Mouse (Mus musculus) left cerebral cortex, postnatal 10 days (tissue): ENCODE results near the gene Glrx. TPM values are rescaled to one million over a fixed set of nuclear protein-coding genes. Genes with fewer than 3 reads are reported as not detected.

Source experiments
- DNase-seq, 2 experiments: peaks; one replicate each; pipeline ENCODE4 v3.0.0; 2021 to 2022; ENCODE audit warnings: low spot score in 2 of 2, mixed read lengths in 1 of 2; ENCODE audit errors: extremely low spot score in 1 of 2
- intact Hi-C: fragments of 180-260 bp; cut with DNase I; formaldehyde crosslinking; loops from one replicate; pipeline ENCODE4 v1.15.1; 2025
- total RNA-seq, 2 experiments: library from RNA; stranded (reverse); gene quantifications; 2 replicates each; pipeline ENCODE4 v1.2.3; 2021

Glrx gene
- total RNA-seq, 2 experiments from 2014 or later: 63.9 to 69.9 TPM

- intact Hi-C loops: no loop called here
- no peak for DNase-seq
Measured at GRCm38 (mm10) chr13:75830708-75831107, 9.0 kb upstream of the Glrx start.

DNA sequence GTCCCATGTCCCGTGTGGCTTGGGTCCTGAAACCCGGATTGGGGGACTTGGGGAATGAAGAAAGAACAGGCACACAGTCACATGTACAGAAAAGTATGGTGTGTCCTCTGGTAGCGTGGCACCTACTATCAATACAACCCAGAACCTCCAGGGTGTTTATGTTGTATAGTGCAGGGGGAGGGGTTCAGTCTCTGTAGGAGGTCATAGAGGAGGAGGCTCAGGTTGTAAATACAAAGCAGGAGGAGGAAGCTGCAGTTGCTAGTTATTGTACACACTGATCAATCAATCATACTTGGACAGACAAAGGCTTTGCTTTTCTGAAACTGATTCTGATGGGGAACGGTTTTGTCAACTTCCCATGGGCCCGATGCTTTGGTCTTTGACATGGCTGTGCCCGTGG, 8.0 kb upstream of the Glrx start:
- intact Hi-C loops: no loop called here
- no peak for DNase-seq

- no peak for DNase-seq
- intact Hi-C loops: no loop called here
Measured at GRCm38 (mm10) chr13:75832697-75833096, 7.0 kb upstream of the Glrx start.

DNA sequence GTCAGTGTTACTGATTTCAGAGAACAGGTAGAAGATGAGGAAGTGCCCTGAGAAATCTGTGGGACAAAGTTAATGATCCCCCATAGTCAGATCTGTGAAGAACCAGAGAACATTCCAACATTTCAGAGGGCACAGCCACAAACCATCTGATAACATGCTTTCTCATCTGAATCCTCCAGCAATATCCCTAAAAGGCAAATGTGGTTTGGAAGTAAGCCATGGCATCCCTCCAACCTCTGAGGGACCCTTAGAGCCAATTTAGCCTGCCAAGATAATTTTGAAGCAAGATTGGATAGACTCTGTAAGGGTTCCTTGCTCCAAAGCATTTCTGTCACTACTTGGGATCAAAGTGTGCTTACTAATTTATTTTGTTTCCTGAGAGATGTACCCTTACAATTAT, 6.2 kb upstream of the Glrx start:
- intact Hi-C loops: no loop called here
- DNase-seq: peak in 1 of 2 experiments; percentile 31

- DNase-seq: no peak
- intact Hi-C loops: no loop called here
Measured at GRCm38 (mm10) chr13:75835461-75835860, 4.2 kb upstream of the Glrx start.

- intact Hi-C loops: no loop called here
- no peak for DNase-seq
Measured at GRCm38 (mm10) chr13:75838506-75838905, 1.2 kb upstream of the Glrx start.

- intact Hi-C loops: no loop called here
- DNase-seq: peak in 1 of 2 experiments; percentile 9
Measured at GRCm38 (mm10) chr13:75840752-75841285, 1.2 kb downstream of the Glrx start.

- DNase-seq: no peak
- intact Hi-C loops: no loop called here
Measured at GRCm38 (mm10) chr13:75841950-75842349, 2.3 kb downstream of the Glrx start.

GRCm38 (mm10) chr13:75843331-75843730, 3.7 kb downstream of the Glrx start:
- intact Hi-C loops: no loop called here
- DNase-seq: no peak

DNA sequence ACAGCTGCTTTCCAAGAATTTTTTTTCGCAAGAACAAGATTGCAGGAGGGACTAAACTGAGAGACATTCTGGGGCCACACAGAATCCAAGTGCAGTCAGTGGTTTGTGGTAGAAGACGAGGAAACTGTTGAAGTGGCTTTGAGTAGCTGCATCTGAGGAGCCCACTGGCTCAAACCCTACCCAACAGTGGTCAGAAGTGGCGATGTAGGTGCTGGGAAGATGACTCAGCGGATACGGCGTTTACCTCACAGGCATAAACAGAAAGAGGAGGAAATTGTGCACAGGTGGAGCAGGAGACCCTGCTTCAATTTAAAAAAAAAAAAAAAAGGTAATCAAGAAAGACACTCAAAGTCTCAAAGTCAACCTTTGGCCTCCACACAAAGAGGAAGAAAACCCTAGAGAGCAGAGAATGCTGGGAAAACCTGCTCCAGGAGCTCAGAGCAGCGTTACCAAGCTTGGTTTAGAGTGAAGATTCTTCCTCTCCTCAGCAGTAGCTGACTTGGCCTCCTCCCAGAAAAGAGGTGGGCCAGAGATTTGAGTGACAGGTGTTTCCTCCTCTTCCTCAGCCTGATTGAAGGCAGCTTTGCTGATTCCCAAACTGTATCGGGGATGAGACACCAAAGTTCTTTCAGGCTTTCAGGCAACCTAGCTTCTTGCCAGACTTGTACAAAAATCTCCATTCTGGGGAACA, 4.5 kb downstream of the Glrx start:
- no peak for DNase-seq
- intact Hi-C loops: no loop called here

GRCm38 (mm10) chr13:75844833-75845518, 5.3 kb downstream of the Glrx start:
- intact Hi-C loops: no loop called here
- DNase-seq: no peak

DNA sequence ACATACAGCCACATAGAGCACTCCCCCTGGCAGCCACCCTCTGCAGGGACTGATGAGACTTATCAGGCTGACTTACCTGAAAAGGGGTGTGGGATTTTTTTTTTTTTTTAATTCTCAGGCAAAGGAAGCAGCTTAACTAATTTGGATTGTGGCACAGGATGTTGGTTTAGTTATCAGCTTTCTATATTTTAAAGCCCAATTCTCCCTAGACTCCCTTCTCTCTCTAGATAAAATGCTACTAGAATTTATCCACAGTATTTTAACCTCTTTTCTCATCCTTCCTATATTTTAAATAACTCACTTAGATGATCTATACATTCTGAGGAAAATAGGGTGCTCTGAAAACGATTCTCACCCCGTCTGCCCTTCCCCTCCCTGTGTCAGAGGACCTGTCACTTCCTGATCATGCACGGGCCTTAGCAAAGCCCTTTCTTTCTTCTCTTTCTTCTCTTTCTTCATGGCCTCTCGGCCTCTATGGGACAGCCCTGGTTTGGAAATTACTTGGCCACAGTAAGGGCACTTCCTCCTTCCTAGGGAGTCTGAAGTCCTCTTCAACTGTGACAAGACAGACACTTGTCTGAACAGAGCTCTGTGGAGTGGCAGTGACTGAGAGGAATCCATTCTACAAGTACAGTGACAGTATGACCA, 6.0 kb downstream of the Glrx start:
- no peak for DNase-seq
- intact Hi-C loops: no loop called here

DNA sequence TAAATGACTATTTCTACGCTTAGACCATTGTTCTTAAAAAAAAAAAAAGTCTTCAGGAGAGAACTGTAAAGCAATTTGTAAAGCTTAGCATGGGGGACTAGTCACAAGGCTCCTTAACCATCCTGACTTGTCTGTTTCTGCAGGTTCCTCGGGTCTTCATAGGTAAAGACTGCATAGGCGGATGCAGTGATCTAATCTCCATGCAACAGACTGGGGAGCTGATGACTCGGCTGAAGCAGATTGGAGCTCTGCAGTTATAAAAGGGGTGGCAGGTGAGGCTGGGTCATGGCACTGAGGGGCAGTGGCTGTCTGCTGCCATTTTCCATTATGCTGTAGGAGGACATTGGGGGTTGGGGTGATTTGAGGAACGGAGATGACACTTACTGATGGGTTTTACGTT, 7.4 kb downstream of the Glrx start:
- intact Hi-C loops: no loop called here
- DNase-seq: no peak

- intact Hi-C loops: no loop called here
- no peak for DNase-seq
Measured at GRCm38 (mm10) chr13:75852027-75852426, 12.4 kb downstream of the Glrx start.

DNA sequence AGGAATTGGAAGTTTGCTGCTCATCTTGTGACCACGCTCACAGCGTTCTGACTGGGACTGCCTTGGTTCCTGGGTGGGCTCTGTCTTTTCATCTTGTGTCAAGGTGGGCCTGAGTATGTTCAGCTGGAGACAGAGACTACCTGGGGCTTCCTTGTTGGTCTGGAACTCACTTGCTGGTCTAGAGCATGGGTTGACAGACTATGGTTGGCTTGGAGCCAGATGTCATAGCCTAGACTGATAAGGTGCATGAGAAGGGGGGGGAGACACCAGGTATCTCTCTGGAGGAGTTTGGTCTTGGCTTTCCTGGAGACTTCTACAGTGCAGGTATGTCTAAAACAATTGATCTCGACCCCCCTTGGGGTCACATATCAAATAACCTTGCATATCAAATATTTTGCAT, 13.4 kb downstream of the Glrx start:
- no peak for DNase-seq
- intact Hi-C loops: no loop called here

GRCm38 (mm10) chr13:75859264-75859844, 19.7 kb downstream of the Glrx start:
- intact Hi-C loops: no loop called here
- DNase-seq: no peak

- no peak for DNase-seq
- intact Hi-C loops: no loop called here
Measured at GRCm38 (mm10) chr13:75865486-75866184, 26.0 kb downstream of the Glrx start.

- intact Hi-C loops: no loop called here
- peak in 1 of 2 experiments; percentile 21 for DNase-seq
Measured at GRCm38 (mm10) chr13:75867876-75868275, 28.2 kb downstream of the Glrx start.
